In the genomic region with DNA sequence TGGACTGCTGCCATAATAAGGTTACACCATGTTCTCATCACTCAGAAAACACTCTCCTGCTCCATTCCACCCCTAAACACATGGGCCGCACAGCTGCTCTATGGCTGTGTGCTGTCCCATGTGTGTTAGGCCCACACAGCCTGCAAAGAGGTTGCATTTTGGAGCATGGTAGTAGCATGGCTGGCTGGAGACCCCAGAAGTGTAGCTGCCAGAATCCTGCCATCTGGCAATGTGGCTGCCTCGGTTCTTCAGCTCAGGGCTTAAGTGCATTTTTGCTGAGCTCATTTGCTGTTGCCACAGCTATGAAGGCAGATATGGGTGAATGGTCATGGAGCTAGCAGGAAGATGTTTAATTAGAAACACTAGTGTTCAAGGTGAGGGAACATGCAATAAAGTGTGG, we compare ENCODE assay signal across 15 mouse cellular contexts. TPM values are rescaled to one million over a fixed set of nuclear protein-coding genes. Genes with fewer than 3 reads are reported as not detected.
DNase-seq lines count a peak whose midpoint lies in the region; ATAC-seq and TF ChIP-seq lines count a peak whose summit lies in the region.
"Had no signal": no experiment of that assay in that cellular context is flagged by ENCODE, and none has a peak within 500 bp of the region (broad histone marks: within the 10 kb centered on the region; RNA-seq: fewer than 3 reads in every experiment).

No protein-coding gene starts in this region.

- POLR2A ChIA-PET in Patski (lab: Charles Lee): no interaction called here

- no peak overlapping the region for H3K4me2 ChIP-seq in hindbrain, embryonic 11.5 days (replicated peaks; ENCODE audit: low read depth, low read length)
- H3K4me2 ChIP-seq: embryonic facial prominence, embryonic 12.5 days; heart, embryonic 13.5 days; limb, embryonic 15.5 days had no signal

- H3K36me3 ChIP-seq in hindbrain, embryonic 11.5 days (ENCODE audit: control insufficient read depth, insufficient read depth, low read length): no peaks in the 10 kb centered on the region
- H3K36me3 ChIP-seq in limb, embryonic 10.5 days: no peaks in the 10 kb centered on the region
- H3K36me3 ChIP-seq: embryonic facial prominence, embryonic 12.5 days; heart, embryonic 13.5 days; limb, embryonic 15.5 days had no signal

- ATAC-seq in Patski: peak; percentile 69
- ATAC-seq in hindbrain, embryonic 11.5 days (ENCODE audit: low FRiP score): no peak
- ATAC-seq: activated CD4-positive, CD25-positive, alpha-beta regulatory T cell, adult 4 months; intestine, postnatal 0 days had no signal

- 58% methylated on average over 2 of the region's 2 CpGs for WGBS in hindbrain, embryonic 11.5 days
- 47% methylated on average over 2 of the region's 2 CpGs for WGBS in limb, embryonic 10.5 days

- no peaks in the 10 kb centered on the region for H3K4me1 ChIP-seq in hindbrain, embryonic 11.5 days (replicated peaks; ENCODE audit: control insufficient read depth, insufficient read depth, low read length)
- peaks cover 15% of the 10 kb centered on the region for H3K4me1 ChIP-seq in limb, embryonic 10.5 days
- H3K4me1 ChIP-seq: limb, embryonic 15.5 days had no signal

- in situ Hi-C loops in Patski (cut with MboI; ENCODE audit: low pct_unique_long_range_greater_than_20kb): no loop called here

- H3K9me3 ChIP-seq in hindbrain, embryonic 11.5 days (ENCODE audit: control insufficient read depth, low read length): no peaks in the 10 kb centered on the region
- H3K9me3 ChIP-seq in limb, embryonic 10.5 days (replicated peaks): no peaks in the 10 kb centered on the region
- H3K9me3 ChIP-seq: embryonic facial prominence, embryonic 12.5 days; heart, embryonic 13.5 days; limb, embryonic 15.5 days had no signal

- no peak overlapping the region for H3K9ac ChIP-seq in hindbrain, embryonic 11.5 days (ENCODE audit: low read depth, low read length)
- H3K9ac ChIP-seq: embryonic facial prominence, embryonic 12.5 days; heart, embryonic 13.5 days; limb, embryonic 15.5 days had no signal

- CTCF ChIA-PET in Patski (lab: Charles Lee): no interaction called here

- no peak overlapping the region for H3K4me3 ChIP-seq in hindbrain, embryonic 11.5 days (ENCODE audit: low read depth, low read length)
- no peak overlapping the region for H3K4me3 ChIP-seq in limb, embryonic 10.5 days
- H3K4me3 ChIP-seq: embryonic facial prominence, embryonic 12.5 days; heart, embryonic 13.5 days; limb, embryonic 15.5 days had no signal

- no peaks in the 10 kb centered on the region for H3K27me3 ChIP-seq in Patski
- no peaks in the 10 kb centered on the region for H3K27me3 ChIP-seq in hindbrain, embryonic 11.5 days (ENCODE audit: control insufficient read depth, insufficient read depth, low read length)
- no peaks in the 10 kb centered on the region for H3K27me3 ChIP-seq in limb, embryonic 10.5 days (ENCODE audit: low read depth, poor library complexity, severe bottlenecking)
- H3K27me3 ChIP-seq: embryonic facial prominence, embryonic 12.5 days; heart, embryonic 13.5 days; limb, embryonic 15.5 days had no signal

- DNase-seq in cerebellum, postnatal 14 days: peak; percentile 45 to 63
- no peak for DNase-seq in cerebellum, postnatal 25 days
- DNase-seq in Patski (ENCODE audit: low read depth, low spot score): peak; percentile 9
- peak; percentile 12 for DNase-seq in hindbrain, embryonic 11.5 days (ENCODE audit: low spot score)
- peak; percentile 43 for DNase-seq in limb, embryonic 10.5 days (ENCODE audit: low spot score)
- no peak for DNase-seq in spleen, postnatal 4 days (ENCODE audit: low spot score in 2 of 2)
- DNase-seq in thymus, postnatal 25 days: no peak
- DNase-seq in spleen, postnatal 10 days (ENCODE audit: low spot score in 2 of 2): no peak
- DNase-seq: lung, postnatal 14 days had no signal

- H3K27ac ChIP-seq in hindbrain, embryonic 11.5 days (ENCODE audit: low read depth, low read length): no peak overlapping the region
- 0 out of 2 replicates have a peak overlapping the region, but pooled peaks have one; percentile 21 for H3K27ac ChIP-seq in limb, embryonic 10.5 days
- H3K27ac ChIP-seq: embryonic facial prominence, embryonic 12.5 days; heart, embryonic 13.5 days; limb, embryonic 15.5 days; stomach, postnatal 0 days had no signal

- TF ChIP-seq CTCF in Patski (IDR thresholded peaks at IDR 0.05): no peak

RNA-seq across cellular contexts. Expression of gene Cntln, which starts 58.0 kb away (rescaled TPM):
- polyA plus RNA-seq in Patski (2021): 7.9 TPM
- 10.4 and 11.4 TPM in 2 replicates for polyA plus RNA-seq in hindbrain, embryonic 11.5 days (2014; fragmentation: Nextera tagmentation; extraction: Ambion mirVana)
- 4.8 and 8.3 TPM in 2 replicates for polyA plus RNA-seq in limb, embryonic 10.5 days (2016; fragmentation: Nextera tagmentation; extraction: Ambion mirVana)

Comparison
In these comparisons a context has a peak if more than half of its experiments do, and no peak if none do; other contexts are left out.
1. DNase-seq: peak in cerebellum, postnatal 14 days (2 of 2), Patski (single experiment), hindbrain, embryonic 11.5 days (single experiment) and limb, embryonic 10.5 days (single experiment); none in cerebellum, postnatal 25 days (0 of 2), spleen, postnatal 4 days (0 of 2), thymus, postnatal 25 days (single experiment) and spleen, postnatal 10 days (0 of 2).